In the genomic region with DNA sequence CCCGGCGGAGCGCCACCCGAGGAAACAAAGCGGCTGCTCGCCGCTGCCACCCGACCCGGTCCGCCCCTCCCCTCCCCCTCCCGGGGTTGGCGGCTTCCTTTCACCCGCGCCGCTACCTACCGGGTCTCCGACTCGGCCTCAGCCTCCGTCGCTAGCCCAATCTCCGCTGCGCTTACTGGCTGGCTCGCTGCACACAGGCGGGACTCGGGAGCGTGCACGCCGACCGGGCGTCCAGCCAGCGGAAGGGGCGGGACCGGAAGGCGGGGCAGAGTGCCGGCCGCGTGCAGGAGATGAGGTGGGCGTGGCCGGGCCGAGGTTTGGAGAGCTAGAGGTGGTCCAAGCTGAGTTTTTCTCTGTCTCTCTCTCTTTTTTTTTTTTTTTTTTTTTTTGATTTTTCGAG, we compare ENCODE assay signal across 1 mouse cellular context.
A peak's percentile ranks its signal among the peaks of the same experiment; 100 is the strongest.
TF ChIP-seq lines count a peak whose summit lies in the region.

No protein-coding gene starts in this region.

TF ChIP-seq in MEL, 35 proteins besides CTCF, POLR2A, EP300 and RAD21 (continued from another document):
- TF ChIP-seq GATA1 (IDR thresholded peaks at IDR 0.05; ENCODE audit: low read depth, low read length) (no peak), GABPA (IDR thresholded peaks at IDR 0.05; ENCODE audit: low read depth, low read length) (no peak), MEF2A (IDR thresholded peaks at IDR 0.05; ENCODE audit: extremely low read depth, insufficient replicate concordance, low read depth, low read length, poor library complexity, severe bottlenecking) (no peak), ZNF384 (IDR thresholded peaks at IDR 0.05; ENCODE audit: low read depth, low read length) (peak; percentile 82), BHLHE40 (IDR thresholded peaks at IDR 0.05; ENCODE audit: borderline replicate concordance, low read depth, low read length) (peak; percentile 67), MAFK (IDR thresholded peaks at IDR 0.05; ENCODE audit: borderline replicate concordance, low read depth, low read length) (no peak), ETS1 (IDR thresholded peaks at IDR 0.05; ENCODE audit: low read depth, low read length) (peak; percentile 40; the same call in 1 of the 2 replicates), ZKSCAN1 (IDR thresholded peaks at IDR 0.05; ENCODE audit: low read depth, low read length) (no peak), TAL1 (IDR thresholded peaks at IDR 0.05; ENCODE audit: low read length) (no peak), KAT2A (conservative IDR thresholded peaks at IDR 0.05; ENCODE audit: low read depth, low read length) (no peak; the same call in 1 of the 2 replicates)
